Mouse (Mus musculus) midbrain, postnatal 0 days (tissue): ENCODE results near the gene Arfgap3. TPM values are rescaled to one million over a fixed set of nuclear protein-coding genes. Genes with fewer than 3 reads are reported as not detected.
A peak's percentile ranks its signal among the peaks of the same experiment; 100 is the strongest.
"Not testable (repeated sequence)": the region's sequence is repeated elsewhere in the genome, so short reads cannot be mapped to it uniquely, and the experiment has no call there.

ENCODE experiments used
- ATAC-seq: fragments of 200-750 bp; cut with Nextera tagmentation; 2 replicates; pipeline ENCODE4 v1.8.0; 2017; ENCODE audit warnings: moderate number of reproducible peaks, mild to moderate bottlenecking, moderate TSS enrichment, moderate library complexity; ENCODE audit not compliant: low FRiP score
- DNase-seq: peaks from one replicate; pipeline ENCODE4 v3.0.0-alpha.2; 2015; ENCODE audit warnings: low spot score
- H3K27ac ChIP-seq: fragments of 300-500 bp; sonication (generic); 2 replicates; pipeline ENCODE4 v1.5.1; 2014; ENCODE audit warnings: low read depth, mild to moderate bottlenecking, low read length, mixed read lengths
- H3K27me3 ChIP-seq: fragments of 300-500 bp; sonication (generic); 2 replicates; pipeline ENCODE4 v1.6.1; 2014; ENCODE audit warnings: low read length, control low read depth, mixed read lengths; ENCODE audit not compliant: insufficient read depth
- H3K36me3 ChIP-seq: fragments of 300-500 bp; sonication (generic); 2 replicates; pipeline ENCODE4 v1.6.1; 2014; ENCODE audit warnings: low read length, control low read depth, mixed read lengths; ENCODE audit not compliant: insufficient read depth
- H3K4me1 ChIP-seq: fragments of 300-500 bp; sonication (generic); 2 replicates; pipeline ENCODE4 v1.6.1; 2014; ENCODE audit warnings: mild to moderate bottlenecking, control low read depth, antibody characterized with exemption, low read length, mixed read lengths; ENCODE audit not compliant: insufficient read depth
- H3K4me2 ChIP-seq: fragments of 300-500 bp; sonication (generic); 2 replicates; pipeline ENCODE4 v1.6.1; 2014; ENCODE audit warnings: low read depth, mild to moderate bottlenecking, low read length, mixed read lengths; ENCODE audit not compliant: poor library complexity, severe bottlenecking
- H3K4me3 ChIP-seq: fragments of 300-500 bp; sonication (generic); 2 replicates; pipeline ENCODE4 v1.5.1; 2014; ENCODE audit warnings: low read depth, mild to moderate bottlenecking, low read length, moderate library complexity
- H3K9ac ChIP-seq: fragments of 300-500 bp; sonication (generic); replicated peaks from 2 replicates; pipeline ENCODE4 v1.6.1; 2014; ENCODE audit warnings: mild to moderate bottlenecking, low read length, moderate library complexity, mixed read lengths; ENCODE audit not compliant: poor library complexity, severe bottlenecking
- H3K9me3 ChIP-seq: fragments of 300-500 bp; sonication (generic); 2 replicates; pipeline ENCODE4 v1.6.1; 2016; ENCODE audit warnings: low read length, control low read depth
- CTCF ChIP-seq: IDR thresholded peaks from 2 replicates; pipeline ENCODE4 v1.5.1; 2016; ENCODE audit warnings: antibody characterized with exemption, mild to moderate bottlenecking
- WGBS: fragments of 180-500 bp; shearing (Covaris S2); extraction: QIAGEN DNeasy Blood & Tissue Kit; methylation state at CpG from one replicate; pipeline ENCODE4 v1.1.7; 2014; 5-methylcytosine and 5-hydroxymethylcytosine counted together
- polyA plus RNA-seq: library from polyadenylated mRNA; unstranded; fragments of >200 nt; fragmentation: Nextera tagmentation; extraction: Ambion mirVana; gene quantifications from 2 replicates; pipeline ENCODE4 v1.2.1, GENCODE M21; 2015
- total RNA-seq: library from RNA; depleted of rRNA; stranded (reverse); fragments of >200 nt; gene quantifications from 2 replicates; pipeline ENCODE4 v1.2.3, GENCODE M21; 2014

Gene Arfgap3
- total and polyA plus RNA-seq, 2 experiments from 2014 or later: 36.8 to 44.0 TPM

DNA sequence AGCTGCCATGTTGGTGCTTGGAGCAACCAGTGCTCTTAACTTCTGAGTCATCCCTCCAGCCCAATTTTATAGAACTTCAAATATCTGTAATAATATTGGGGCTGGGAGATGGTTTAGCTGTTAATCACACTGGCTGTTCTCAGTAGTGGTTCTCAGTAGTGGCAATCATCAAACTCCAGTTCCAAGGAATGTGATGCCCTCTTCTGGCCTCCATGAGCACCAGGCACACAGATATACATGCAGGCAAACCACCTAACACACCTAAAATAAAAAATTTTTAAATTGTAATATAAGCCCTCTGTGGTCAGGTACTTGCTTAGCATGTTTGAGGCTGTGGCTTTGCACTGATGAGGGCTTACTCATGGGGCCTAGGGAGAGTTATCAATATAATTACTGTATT is 15.7 kb upstream of the Arfgap3 start:
- no peak overlapping the region for H3K27ac ChIP-seq
- DNase-seq: no peak
- H3K4me3 ChIP-seq: no peak overlapping the region
- ATAC-seq: no peak
- no peaks in the 10 kb centered on the region for H3K27me3 ChIP-seq
- H3K4me2 ChIP-seq: no peak overlapping the region
- H3K9ac ChIP-seq: no peak overlapping the region
- TF ChIP-seq CTCF: peak; percentile 28; the same call in 1 of the 2 replicates
- no peaks in the 10 kb centered on the region for H3K36me3 ChIP-seq
- H3K9me3 ChIP-seq: no peaks in the 10 kb centered on the region
- no peaks in the 10 kb centered on the region for H3K4me1 ChIP-seq

DNA sequence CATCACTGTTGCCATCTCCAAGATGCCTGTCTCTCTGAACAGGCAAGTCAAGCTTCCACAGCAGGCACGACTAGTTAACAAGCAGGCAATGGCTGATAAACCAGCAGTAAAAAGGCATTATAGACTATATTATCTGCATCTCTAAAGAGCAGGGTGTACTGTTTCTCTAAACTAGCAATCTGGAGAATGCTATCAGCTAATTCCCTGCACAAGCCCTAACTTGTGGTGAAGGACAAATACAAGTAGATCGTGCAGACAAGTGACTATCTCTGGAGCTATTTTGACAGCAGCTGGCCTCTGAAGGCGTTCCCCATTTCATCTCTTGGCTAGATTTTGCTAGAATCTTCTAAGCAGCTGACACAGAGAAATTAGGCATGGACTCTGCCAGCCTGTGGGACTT is 14.1 kb upstream of the Arfgap3 start:
- no peaks in the 10 kb centered on the region for H3K27me3 ChIP-seq
- no peaks in the 10 kb centered on the region for H3K36me3 ChIP-seq
- H3K9ac ChIP-seq: no peak overlapping the region
- WGBS: 75% methylated on average over 3 of the region's 3 CpGs
- H3K4me2 ChIP-seq: no peak overlapping the region
- no peaks in the 10 kb centered on the region for H3K9me3 ChIP-seq
- H3K27ac ChIP-seq: no peak overlapping the region
- TF ChIP-seq CTCF: no peak
- DNase-seq: no peak
- H3K4me3 ChIP-seq: no peak overlapping the region
- no peaks in the 10 kb centered on the region for H3K4me1 ChIP-seq
- ATAC-seq: no peak

DNA sequence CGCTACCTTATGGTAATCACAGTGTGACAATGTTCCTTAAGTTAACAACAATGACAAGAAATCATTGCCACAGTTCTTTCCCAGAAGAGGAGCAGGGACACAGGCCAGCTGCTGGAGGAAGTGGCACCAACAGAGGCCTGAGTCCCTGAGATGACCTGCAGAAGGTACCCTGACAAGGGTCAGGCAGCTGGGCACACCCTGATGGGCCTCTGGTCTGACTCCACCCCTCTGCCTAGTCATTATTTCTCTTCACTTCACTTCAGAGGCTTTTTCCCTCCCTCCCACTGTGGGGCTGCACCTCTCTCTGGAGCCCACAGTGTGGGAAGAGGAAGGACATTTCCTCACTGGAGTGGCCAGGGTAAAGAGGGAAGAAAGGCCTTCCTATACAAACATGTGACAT is 12.8 kb upstream of the Arfgap3 start:
- ATAC-seq, H3K4me2 ChIP-seq, H3K27me3 ChIP-seq, DNase-seq, H3K4me3 ChIP-seq, H3K9me3 ChIP-seq, H3K4me1 ChIP-seq, H3K9ac ChIP-seq, H3K36me3 ChIP-seq, H3K27ac ChIP-seq: not testable (repeated sequence)
- 80% methylated on average over 1 of the region's 1 CpGs for WGBS

DNA sequence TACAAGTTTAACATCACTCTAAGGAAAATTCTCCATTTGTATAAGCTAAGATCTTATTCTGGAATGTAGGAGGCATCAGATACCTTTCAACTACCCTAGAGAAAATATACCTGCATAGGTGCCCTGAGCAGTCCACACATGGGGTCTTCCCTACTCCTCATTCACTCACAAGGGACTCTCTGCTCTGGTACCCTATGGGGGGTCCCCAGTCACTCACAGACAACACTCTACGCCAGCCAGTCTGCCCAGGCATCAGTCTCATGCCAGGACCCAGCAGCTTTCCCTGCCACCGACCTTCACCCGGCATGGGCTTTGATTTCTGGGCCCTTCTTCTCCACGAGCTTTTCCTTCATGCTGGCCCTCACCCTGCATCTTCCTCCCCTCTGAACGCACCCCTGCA is 10.9 kb upstream of the Arfgap3 start:
- H3K9me3 ChIP-seq, ATAC-seq, DNase-seq, H3K36me3 ChIP-seq, H3K27ac ChIP-seq, H3K27me3 ChIP-seq, H3K4me2 ChIP-seq, H3K4me3 ChIP-seq, H3K4me1 ChIP-seq, H3K9ac ChIP-seq: not testable (repeated sequence)
- 67% methylated on average over 5 of the region's 5 CpGs for WGBS

DNA sequence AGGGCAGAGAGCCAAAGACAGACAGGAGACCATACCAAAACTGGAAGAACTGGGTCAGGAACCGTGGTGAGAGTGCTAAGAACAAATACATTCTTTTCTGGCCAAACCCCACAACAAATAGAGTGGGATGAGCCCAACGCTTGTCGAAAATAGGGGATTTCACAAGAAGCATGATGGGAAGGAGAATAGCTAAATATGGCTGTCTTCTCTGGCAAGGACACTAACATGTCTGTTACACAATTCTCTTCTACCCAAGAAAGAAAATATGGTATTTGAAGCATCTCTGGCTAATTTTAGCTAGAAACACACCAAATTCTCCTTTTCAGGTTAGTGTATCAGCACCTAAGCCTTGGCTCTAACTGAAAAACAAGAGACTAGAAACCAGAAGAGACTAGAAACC is 10.1 kb upstream of the Arfgap3 start:
- H3K4me3 ChIP-seq: no peak overlapping the region
- no peaks in the 10 kb centered on the region for H3K9me3 ChIP-seq
- no peak for ATAC-seq
- no peaks in the 10 kb centered on the region for H3K4me1 ChIP-seq
- TF ChIP-seq CTCF: no peak
- no peak overlapping the region for H3K4me2 ChIP-seq
- no peak overlapping the region for H3K9ac ChIP-seq
- no peaks in the 10 kb centered on the region for H3K27me3 ChIP-seq
- H3K36me3 ChIP-seq: no peaks in the 10 kb centered on the region
- no peak overlapping the region for H3K27ac ChIP-seq
- DNase-seq: no peak
- WGBS: 85% methylated on average over 3 of the region's 3 CpGs

DNA sequence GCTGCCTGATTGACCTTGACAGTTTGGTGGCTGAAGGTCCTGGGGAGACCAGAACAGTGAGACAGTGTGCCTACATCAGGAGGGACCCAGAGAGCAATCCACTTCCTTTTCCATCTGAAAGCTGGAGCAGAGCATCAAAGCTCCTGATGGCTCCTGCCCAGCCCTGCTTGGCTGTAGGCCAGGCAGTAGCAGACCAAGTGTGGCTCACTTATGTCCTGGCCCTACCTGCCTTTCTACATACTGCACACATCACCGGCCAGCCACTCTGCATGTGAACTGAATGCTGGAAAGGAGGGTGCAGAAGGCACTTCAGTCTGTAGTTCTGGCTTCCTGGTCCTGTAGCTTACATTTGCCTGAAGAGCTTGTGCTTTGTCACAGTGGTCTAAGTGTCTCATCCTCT is 8.4 kb upstream of the Arfgap3 start:
- H3K27me3 ChIP-seq: no peaks in the 10 kb centered on the region
- TF ChIP-seq CTCF: no peak
- no peaks in the 10 kb centered on the region for H3K36me3 ChIP-seq
- no peak overlapping the region for H3K27ac ChIP-seq
- no peaks in the 10 kb centered on the region for H3K9me3 ChIP-seq
- no peak overlapping the region for H3K4me2 ChIP-seq
- no peak overlapping the region for H3K9ac ChIP-seq
- ATAC-seq: no peak
- 90% methylated on average over 1 of the region's 1 CpGs for WGBS
- H3K4me1 ChIP-seq: no peaks in the 10 kb centered on the region
- DNase-seq: no peak
- no peak overlapping the region for H3K4me3 ChIP-seq

DNA sequence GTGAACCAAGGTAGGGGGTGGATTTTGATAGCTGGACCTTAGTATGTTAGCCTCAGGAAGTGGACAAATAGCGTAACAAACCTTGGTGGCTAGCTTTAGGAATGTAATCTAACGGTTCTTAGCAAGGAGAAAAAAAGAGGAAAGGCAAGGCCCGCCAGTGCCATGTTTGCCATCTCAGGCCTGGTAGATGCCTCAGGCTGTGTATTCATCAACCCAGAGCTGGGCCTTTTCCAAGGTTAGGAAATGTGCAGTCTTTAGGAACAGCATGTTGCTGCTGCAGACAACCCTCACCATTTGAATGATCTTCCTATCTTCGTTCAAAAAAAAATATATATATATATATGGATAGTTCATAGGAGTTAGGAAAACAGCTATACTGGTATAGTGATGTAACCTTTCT is 1.5 kb upstream of the Arfgap3 start:
- no peaks in the 10 kb centered on the region for H3K9me3 ChIP-seq
- WGBS: 93% methylated on average over 4 of the region's 4 CpGs
- H3K4me2 ChIP-seq: no peak overlapping the region
- no peaks in the 10 kb centered on the region for H3K27me3 ChIP-seq
- H3K27ac ChIP-seq: no peak overlapping the region
- no peaks in the 10 kb centered on the region for H3K36me3 ChIP-seq
- H3K4me1 ChIP-seq: no peaks in the 10 kb centered on the region
- H3K4me3 ChIP-seq: no peak overlapping the region
- DNase-seq (no peak), ATAC-seq (no peak)
- no peak for TF ChIP-seq CTCF
- no peak overlapping the region for H3K9ac ChIP-seq
